Mouse (Mus musculus) cerebellum, postnatal 36 days (tissue): ENCODE measurements around the gene Rhbdd2.

ENCODE experiments used
- DNase-seq, 2 experiments: peaks; one replicate each; pipeline ENCODE4 v3.0.0; 2021 to 2022; ENCODE audit warnings: mixed read lengths in 2 of 2

The Rhbdd2 gene

GRCm38 (mm10) chr5:135682942-135683570 is 50.6 kb downstream of the Rhbdd2 start:
- DNase-seq = no peak

GRCm38 (mm10) chr5:135690401-135690800 is 58.0 kb downstream of the Rhbdd2 start:
- no peak for DNase-seq

- no peak for DNase-seq
These were observed 58.8 kb downstream of the Rhbdd2 start for GRCm38 (mm10) chr5:135691266-135691665.

GRCm38 (mm10) chr5:135693281-135693853 is 60.9 kb downstream of the Rhbdd2 start:
- no peak for DNase-seq

- no peak for DNase-seq
These were observed 62.9 kb downstream of the Rhbdd2 start for GRCm38 (mm10) chr5:135695277-135695721.
